Mouse (Mus musculus): ENCODE data around the gene Arl6ip4.

- TF ChIP-seq CTCF (conservative IDR thresholded peaks at IDR 0.05; ENCODE audit: low read length) (no peak), POU5F1 (IDR thresholded peaks at IDR 0.05; ENCODE audit: borderline replicate concordance, low read length) (no peak)
These were observed 12.9 kb upstream of the Arl6ip4 start for GRCm38 (mm10) chr5:124103020-124103419.
